Mouse (Mus musculus) retina, adult 2 months (tissue): ENCODE data around the gene March6.
A peak's percentile ranks its signal among the peaks of the same experiment; 100 is the strongest.

Experiments
- DNase-seq: peaks from one replicate; pipeline ENCODE4 v3.0.0-alpha.2; 2012; ENCODE audit warnings: low read depth, low spot score

Gene March6

GRCm38 (mm10) chr15:31530659-31531445, at the start of gene March6:
March6 (minus strand) TSS chr15:31531053.
- DNase-seq = peak; percentile 76

GRCm38 (mm10) chr15:31576076-31576475, 45.2 kb upstream of the March6 start:
- no peak for DNase-seq

GRCm38 (mm10) chr15:31573692-31574091, 42.8 kb upstream of the March6 start:
- DNase-seq = no peak

GRCm38 (mm10) chr15:31573287-31573686, 42.4 kb upstream of the March6 start:
- DNase-seq = no peak

GRCm38 (mm10) chr15:31571906-31572722, 41.3 kb upstream of the March6 start:
- no peak for DNase-seq

GRCm38 (mm10) chr15:31570959-31571358, 40.1 kb upstream of the March6 start:
- no peak for DNase-seq

GRCm38 (mm10) chr15:31569325-31570022, 38.6 kb upstream of the March6 start:
- DNase-seq = no peak

- no peak for DNase-seq
These were observed 37.7 kb upstream of the March6 start for GRCm38 (mm10) chr15:31568581-31568996.

- DNase-seq = no peak
These were observed 36.6 kb upstream of the March6 start for GRCm38 (mm10) chr15:31567431-31567830.

- DNase-seq = no peak
These were observed 34.9 kb upstream of the March6 start for GRCm38 (mm10) chr15:31565786-31566185.

GRCm38 (mm10) chr15:31565184-31565583, 34.3 kb upstream of the March6 start, which contains the start of gene Cmbl:
Cmbl (plus strand) TSS chr15:31565389.
- no peak for DNase-seq

GRCm38 (mm10) chr15:31563577-31564546, 33.0 kb upstream of the March6 start:
- DNase-seq = no peak

GRCm38 (mm10) chr15:31562847-31563246, 32.0 kb upstream of the March6 start:
- no peak for DNase-seq

- DNase-seq = no peak
These were observed 31.1 kb upstream of the March6 start for GRCm38 (mm10) chr15:31561976-31562375.

- no peak for DNase-seq
These were observed 30.5 kb upstream of the March6 start for GRCm38 (mm10) chr15:31561390-31561789.

GRCm38 (mm10) chr15:31554855-31555254, 24.0 kb upstream of the March6 start:
- DNase-seq = no peak

GRCm38 (mm10) chr15:31550381-31550780, 19.5 kb upstream of the March6 start:
- DNase-seq = no peak

GRCm38 (mm10) chr15:31547421-31547820, 16.6 kb upstream of the March6 start:
- DNase-seq = no peak

- DNase-seq = no peak
These were observed 15.4 kb upstream of the March6 start for GRCm38 (mm10) chr15:31546291-31546690.

GRCm38 (mm10) chr15:31545058-31545457, 14.2 kb upstream of the March6 start:
- no peak for DNase-seq

- DNase-seq = no peak
These were observed 12.4 kb upstream of the March6 start for GRCm38 (mm10) chr15:31543246-31543645.
